Mouse (Mus musculus) ovary, postnatal 36 days (tissue): Measurements from ENCODE around the gene Coro2a.

Source experiments
- DNase-seq: peaks from one replicate; pipeline ENCODE4 v3.0.0; 2022; ENCODE audit warnings: low spot score, mixed read lengths

Coro2a gene

DNA sequence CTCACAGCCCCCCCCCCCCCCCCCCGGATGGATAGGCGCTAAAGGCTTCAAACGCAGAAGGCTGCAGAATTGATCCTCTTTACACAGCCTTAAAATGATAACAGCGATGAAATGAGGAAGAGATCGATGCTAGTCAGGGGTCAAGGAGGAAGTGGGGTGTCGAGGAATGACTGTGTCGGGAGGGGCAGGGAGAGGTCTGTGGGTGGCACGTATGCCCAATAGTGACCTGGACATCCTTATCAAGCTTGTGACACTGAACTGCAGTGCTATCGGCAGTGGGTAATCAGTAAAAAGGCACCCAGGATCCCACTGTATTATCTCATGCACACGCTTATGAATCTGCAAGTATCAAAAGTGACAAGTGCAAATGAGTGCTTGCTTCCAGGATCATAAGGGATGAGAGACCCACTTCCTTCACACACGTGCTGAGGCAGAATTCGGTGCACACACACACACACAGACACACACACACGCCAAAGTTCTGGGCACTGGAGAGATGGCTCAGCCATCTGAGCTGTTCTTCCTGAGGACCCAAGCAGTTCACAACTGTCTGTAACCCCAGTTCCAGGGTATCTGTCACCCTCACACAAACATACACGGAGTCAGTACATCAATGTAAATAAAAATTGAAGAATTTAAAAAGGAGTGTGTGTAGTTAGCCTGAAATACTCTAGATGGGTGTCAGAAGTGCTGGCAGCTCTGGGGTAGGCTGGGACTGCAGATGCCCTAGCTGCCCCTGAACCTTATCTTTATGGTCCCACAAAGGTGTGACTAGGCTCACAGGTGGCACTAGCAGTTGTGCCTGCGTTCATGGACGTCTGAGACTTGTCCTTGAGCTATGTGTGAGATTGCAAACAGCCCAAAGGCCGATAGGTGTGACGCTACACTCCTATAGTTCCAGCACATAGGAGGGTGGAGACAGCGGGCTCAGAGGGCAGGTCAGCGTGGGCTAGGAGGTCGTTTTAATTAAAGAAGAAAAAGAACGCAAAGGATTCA lies 43.0 kb downstream of the Coro2a start:
- DNase-seq = no peak

- no peak for DNase-seq
Measured at GRCm38 (mm10) chr4:46556933-46557332, 45.1 kb downstream of the Coro2a start.

GRCm38 (mm10) chr4:46555762-46556161 lies 46.2 kb downstream of the Coro2a start:
- DNase-seq = no peak

GRCm38 (mm10) chr4:46554295-46555069 lies 47.5 kb downstream of the Coro2a start:
- DNase-seq = no peak

DNA sequence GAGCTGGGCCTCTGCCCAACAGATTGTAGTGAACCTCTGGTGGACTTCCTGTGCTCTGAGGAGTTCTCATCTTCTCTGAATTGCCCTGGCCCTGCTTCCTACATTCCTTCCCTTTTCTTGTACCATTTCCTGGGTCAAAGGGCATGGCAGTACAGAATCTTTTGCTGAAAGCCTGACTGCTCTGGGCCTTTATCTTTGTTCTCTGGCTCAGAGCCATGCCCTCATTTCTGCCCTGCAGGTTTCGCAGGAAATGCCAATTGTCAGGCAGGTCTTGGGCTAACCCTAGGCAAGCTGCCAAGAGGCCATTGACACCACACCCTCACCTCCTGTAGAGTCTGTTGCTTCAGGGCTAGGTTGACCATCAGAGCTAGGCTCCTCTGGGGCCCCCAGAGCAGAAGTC lies 48.1 kb downstream of the Coro2a start:
- DNase-seq = peak; percentile 46

- DNase-seq = no peak
Measured at GRCm38 (mm10) chr4:46550406-46550805, 51.6 kb downstream of the Coro2a start.

DNA sequence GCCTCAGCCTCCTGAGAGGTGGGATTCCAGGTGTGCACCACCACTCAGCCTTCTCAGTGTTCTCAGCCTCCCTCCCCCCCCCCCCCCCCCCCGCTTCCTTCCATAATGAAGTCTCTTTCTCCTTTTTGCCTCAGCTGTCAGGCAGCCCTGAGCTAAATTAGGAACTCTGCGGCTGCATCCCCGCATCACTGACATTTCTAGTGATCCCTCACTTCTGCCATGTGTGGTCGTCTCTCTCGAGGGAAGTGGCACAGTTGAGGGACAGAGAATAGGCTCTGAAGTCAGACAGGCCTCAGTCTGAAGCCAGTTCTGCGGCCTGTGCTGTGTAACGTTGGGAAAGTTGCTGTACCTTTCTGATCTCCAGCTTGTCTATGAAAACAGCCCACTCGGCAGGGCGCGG lies 52.0 kb downstream of the Coro2a start:
- no peak for DNase-seq

DNA sequence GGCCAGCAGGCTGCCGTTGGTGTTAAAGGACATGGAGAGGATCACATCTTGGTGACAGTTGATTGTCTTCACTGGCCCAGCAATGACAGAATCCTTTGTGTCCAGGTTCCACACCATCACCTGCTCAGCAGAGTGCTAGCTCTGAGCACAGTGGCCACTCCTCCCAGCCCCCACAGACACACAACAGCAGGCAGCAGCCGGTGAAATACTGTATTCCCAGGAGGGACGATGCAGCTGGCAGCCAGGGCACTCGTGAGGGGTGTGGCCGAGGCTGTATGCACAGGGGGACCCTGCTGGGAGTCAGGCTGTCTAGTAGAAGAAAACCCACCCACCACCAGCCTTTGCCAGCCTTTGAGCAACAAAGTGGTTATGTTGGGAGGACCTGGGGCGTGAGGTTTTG lies 55.3 kb downstream of the Coro2a start:
- no peak for DNase-seq

- no peak for DNase-seq
Measured at GRCm38 (mm10) chr4:46545498-46545897, 56.5 kb downstream of the Coro2a start.

GRCm38 (mm10) chr4:46544313-46544712 lies 57.7 kb downstream of the Coro2a start:
- DNase-seq = no peak

GRCm38 (mm10) chr4:46543366-46544050 lies 58.5 kb downstream of the Coro2a start:
- no peak for DNase-seq

DNA sequence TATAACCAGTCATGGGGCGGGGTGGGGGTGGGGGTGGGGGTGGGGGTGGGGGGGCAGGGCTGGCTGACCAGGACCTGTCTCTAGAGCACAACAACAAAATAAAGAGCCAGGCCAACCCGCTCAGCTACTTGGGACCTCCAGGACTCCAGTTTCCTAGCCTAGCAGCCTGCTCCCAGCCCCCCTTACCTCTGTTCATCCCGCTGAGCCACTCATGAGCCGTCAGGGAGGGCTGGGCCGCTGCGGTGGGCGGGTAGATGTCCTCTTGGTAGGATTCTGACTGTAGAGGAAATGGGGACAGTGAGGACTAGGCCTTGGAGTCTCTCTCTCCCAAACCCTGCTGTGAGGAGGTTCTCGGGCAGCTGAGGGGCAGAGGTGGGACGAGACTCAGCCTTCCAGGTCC lies 60.3 kb downstream of the Coro2a start:
- DNase-seq = no peak

- no peak for DNase-seq
Measured at GRCm38 (mm10) chr4:46539167-46539566, 62.8 kb downstream of the Coro2a start.

DNA sequence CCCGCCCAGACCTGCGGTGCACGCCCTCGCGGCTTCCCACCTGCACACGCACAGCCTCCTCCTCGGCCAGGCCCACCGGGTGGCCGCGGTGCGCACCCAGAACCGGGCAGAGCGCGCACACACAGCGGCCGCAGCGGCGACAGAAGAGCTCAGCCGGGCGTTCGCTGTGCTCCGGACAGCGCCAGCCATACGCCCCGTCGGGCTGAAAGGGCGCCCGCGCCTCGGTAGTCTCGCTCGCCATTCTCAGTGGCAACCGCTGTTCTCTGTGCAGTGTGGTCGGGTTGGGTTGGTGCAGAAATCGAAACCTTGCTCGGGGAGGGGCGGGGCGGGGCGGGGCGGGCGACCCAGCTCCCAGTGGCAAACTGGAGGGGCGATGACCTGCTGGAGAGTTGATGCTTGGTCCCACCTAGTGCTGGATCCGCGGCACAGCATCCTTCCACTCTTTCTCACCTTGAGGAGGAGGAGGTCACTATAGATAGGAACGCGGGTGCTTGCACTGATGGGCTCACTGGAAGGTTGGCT lies 66.1 kb downstream of the Coro2a start, which contains the start of gene Trim14:
Gene Trim14, minus strand, starts transcription at position 302 of the 522 bp plus-strand sequence.
- peak; percentile 41 for DNase-seq

DNA sequence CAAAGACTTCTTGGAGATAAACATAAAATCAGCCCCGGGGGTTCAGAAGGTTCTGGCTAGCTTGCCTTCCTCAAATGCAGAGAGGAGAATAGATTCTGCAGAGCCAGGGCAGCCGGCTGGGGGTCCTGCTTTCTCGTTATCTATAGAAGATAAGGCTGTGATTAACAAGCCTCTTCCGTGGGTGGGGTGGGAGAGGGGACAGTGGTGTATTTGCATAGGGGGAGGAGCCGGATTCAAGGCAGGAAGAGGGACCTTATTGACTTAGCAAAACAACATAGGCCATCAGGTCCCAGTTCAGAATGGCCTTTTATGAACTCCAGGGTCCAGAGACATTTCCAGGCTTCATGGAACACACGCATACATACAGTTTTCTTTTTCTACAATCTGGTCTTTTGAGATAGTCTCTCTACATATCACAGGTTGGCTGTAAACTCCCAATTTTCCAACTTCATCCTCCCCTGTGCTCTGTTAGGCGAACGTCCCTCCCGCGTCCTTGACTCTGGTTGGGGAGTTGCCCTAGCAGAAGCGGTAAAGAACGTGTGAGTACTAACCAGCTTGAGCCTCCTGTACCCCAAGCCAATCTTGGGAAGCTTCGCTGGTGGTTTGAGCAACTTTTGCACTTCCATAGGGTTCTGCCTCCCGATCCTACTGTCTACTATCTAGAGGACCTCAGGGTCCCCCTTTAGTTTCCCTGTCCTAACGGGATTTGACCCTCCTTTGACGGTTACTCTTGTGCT lies 66.7 kb downstream of the Coro2a start:
- no peak for DNase-seq

DNA sequence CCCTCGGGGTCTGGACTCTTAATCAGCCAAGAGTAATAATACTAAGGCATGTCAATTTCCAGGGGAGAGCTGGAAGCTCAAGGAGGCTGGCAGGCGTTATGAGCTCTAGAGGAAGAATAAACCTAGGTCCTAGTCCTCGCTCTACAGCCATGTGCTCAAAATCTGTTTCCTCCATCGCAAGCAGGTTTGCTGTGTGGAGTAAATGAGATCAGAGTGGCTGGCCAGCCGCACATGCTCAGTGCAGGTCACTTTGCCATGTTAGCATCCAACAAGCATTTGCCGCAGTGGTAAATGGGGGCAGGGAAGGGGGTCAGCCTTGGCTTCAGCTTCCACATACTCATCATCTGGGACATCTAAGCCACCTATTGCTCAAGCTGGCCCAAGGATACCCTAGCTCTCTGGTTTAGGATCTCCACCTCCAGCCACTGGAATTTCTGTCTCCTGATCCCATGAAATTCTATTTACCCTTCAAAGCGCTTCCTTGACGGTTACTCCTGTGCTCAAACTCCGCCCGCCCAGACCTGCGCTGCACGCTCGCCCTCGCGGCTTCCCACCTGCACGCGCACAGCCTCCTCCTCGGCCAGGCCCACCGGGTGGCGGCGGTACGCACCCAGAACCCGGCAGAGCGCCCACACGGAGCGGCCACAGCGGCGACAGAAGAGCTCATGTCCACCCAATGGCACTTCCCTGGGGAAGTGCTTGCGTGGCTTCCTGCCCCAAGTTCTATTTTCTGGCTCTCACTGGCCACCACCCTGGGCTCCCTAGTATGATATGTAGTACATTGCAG lies 67.9 kb downstream of the Coro2a start:
- DNase-seq = no peak

GRCm38 (mm10) chr4:46532926-46533325 lies 69.1 kb downstream of the Coro2a start:
- DNase-seq = no peak

GRCm38 (mm10) chr4:46532511-46532910 lies 69.5 kb downstream of the Coro2a start:
- DNase-seq = no peak

GRCm38 (mm10) chr4:46529722-46530121 lies 72.3 kb downstream of the Coro2a start:
- DNase-seq = no peak

GRCm38 (mm10) chr4:46527558-46527926 lies 74.5 kb downstream of the Coro2a start:
- DNase-seq = no peak
